Mouse (Mus musculus) adrenal gland (tissue): ENCODE measurements around the gene Glrx2.
"Not testable (repeated sequence)": the region's sequence is repeated elsewhere in the genome, so short reads cannot be mapped to it uniquely, and the experiment has no call there.

Source experiments
- intact Hi-C: fragments of 180-260 bp; cut with DNase I; formaldehyde crosslinking; loops from one replicate; pipeline ENCODE4 v1.15.1; 2025
- long read RNA-seq, 2 experiments: library from polyadenylated mRNA; unstranded; transcript quantifications; one replicate each; pipeline ENCODE4 v2.0.0; 2020; ENCODE audit warnings: borderline replicate concordance in 1 of 2; ENCODE audit not compliant: insufficient replicate concordance in 1 of 2

The Glrx2 gene
- long read RNA-seq, experiment 1, transcript Glrx2-210 (4 exons, 3,337 nt), result major isoform, 34 of 42 reads
- long read RNA-seq, experiment 1, partial matches to known transcripts, result 0 of 42 reads
- long read RNA-seq, experiment 1, other reads (novel, unspliced or antisense), result 4 of 42 reads
- long read RNA-seq, experiment 2, transcript Glrx2-210 (4 exons, 3,337 nt), result major isoform, 68 of 73 reads
- long read RNA-seq, experiment 2, partial matches to known transcripts, result 0 of 73 reads
- long read RNA-seq, experiment 2, other reads (novel, unspliced or antisense), result 3 of 73 reads

DNA sequence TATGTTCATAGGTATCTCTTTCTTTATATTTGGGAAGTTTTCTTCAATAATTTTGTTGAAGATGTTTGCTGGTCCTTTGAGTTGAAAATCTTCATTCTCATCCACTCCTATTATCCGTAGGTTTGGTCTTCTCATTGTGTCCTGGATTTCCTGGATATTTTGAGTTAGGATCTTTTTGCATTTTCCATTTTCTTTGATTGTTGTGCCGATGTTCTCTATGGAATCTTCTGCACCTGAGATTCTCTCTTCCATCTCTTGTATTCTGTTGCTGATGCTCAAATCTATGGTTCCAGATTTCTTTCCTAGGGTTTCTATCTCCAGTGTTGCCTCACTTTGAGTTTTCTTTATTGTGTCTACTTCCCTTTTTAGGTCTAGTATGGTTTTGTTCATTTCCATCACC is at the start of gene Glrx2:
Gene Glrx2, plus strand, starts transcription at position 301 of the 400 bp plus-strand sequence.
- intact Hi-C loops, result not testable (repeated sequence)

GRCm38 (mm10) chr1:143675734-143676361 is 40.3 kb upstream of the Glrx2 start:
- intact Hi-C loops, result no loop called here

DNA sequence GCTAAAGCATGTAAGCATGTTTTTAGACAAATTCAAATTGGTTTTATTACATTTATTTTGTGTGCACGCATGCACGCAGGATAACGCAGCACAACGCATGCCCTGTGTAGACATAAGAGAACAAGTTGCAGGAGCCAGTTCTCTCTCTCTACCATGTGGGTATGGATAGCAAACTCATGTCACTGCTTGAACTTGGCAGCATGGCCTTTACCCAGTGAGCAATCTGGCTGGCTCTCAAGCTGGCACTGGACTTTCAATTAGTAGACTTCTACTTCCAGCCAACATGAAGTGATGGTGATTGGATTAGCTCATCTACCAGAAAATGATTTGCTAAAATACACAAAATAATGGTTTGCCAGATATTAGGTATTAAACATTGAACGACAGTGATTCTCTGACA is 35.0 kb upstream of the Glrx2 start:
- intact Hi-C loops, result no loop called here

GRCm38 (mm10) chr1:143684849-143685248 is 31.3 kb upstream of the Glrx2 start:
- intact Hi-C loops, result no loop called here

DNA sequence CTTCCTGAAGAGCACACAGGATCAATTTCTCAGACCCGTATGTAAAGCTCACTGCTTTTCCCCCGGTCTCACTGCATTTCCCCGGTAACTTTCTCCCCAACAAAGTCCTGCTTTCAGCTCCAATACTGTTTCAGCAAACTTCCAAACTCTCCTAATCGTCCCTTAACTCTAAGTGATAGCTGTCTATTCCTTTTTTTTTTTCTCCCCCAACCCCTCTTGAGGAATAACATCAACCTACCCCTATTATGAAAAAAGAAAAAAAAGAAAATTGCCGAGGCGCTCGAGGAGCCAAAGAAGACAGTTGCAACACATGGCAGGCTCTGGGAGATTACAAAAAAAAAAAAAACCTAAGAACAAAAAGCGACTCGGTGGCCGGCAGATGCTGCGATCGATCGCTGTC is 14.4 kb upstream of the Glrx2 start:
- intact Hi-C loops, result loop anchor here (5.0 kb wide), 1 partner anchor 36 kb away; no protein-coding TSS in a partner anchor

DNA sequence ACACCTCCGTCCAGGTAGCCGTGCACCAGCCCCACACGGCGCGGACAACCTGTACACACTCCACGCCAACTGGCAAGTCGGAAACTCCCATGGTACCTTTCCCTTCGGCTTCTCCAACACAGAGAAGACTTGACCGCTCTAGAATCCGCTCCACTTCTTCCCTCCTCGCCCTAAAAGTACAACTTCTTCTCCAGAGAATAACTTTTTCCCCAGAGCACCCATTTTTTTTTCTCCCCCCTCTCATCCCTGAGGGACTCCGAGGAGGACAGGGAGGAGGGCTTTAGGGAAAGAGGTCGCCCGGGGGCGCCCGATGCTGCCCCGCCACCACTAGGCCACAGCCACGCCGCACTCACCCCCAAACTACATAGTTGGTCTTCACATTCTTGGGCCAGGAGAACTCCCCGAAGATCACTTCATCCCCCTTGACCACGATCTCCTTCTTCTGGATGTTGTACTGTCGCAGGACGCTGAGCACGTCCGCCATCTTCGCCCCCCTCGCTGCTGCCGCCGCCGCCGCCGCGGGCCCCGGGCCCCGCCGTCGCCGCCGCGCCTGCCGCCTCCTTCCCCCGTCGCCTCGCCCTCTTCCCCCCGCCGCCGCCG is 13.9 kb upstream of the Glrx2 start:
- intact Hi-C loops, result loop anchor here (5.0 kb wide), 1 partner anchor 35 kb away; no protein-coding TSS in a partner anchor

GRCm38 (mm10) chr1:143702741-143703262 is 13.3 kb upstream of the Glrx2 start, which contains the start of gene Cdc73:
Gene Cdc73 (minus strand): TSS chr1:143702893.
- intact Hi-C loops, result loop anchor here (5.0 kb wide), 1 partner anchor 34 kb away; no protein-coding TSS in a partner anchor

DNA sequence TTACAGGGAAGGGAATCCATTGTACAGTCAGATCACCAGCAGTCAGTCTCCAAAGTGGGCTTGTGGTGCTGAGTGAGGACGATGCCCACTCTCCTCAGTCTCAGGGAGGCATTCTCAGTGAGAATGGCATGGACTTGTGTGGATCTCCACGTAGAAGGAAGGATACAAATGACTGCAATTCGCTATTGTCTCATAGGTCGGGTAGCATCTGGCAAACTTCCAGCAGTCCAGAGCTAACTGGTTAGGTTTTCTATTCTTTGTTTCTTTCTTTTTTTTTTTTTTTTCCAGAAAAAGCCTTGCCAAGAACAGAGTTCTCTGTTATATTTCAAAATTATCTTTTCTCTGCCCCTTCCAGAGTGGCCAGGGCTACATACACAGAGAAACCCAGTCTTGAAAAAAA is 9.1 kb upstream of the Glrx2 start:
- intact Hi-C loops, result no loop called here

DNA sequence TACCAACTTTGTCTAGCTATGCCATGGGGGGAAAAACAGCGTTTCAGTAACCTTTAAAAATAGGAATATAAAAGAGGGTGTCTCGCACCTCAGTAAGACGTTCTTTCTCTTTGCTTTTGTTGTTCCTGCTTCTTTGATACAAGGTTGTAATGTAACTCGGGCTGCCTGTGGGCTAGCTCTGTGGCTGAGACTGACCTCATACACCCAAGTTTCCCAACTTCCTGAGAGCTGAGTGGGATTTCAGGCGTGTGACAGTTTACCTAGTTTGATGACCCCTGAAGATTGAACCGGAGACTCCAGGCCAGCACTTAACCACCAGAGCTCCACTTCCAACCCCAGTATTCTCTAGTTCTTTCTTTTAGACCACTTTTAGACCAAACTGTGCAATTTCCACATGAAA is 7.8 kb upstream of the Glrx2 start:
- intact Hi-C loops, result no loop called here

GRCm38 (mm10) chr1:143709966-143710626 is 6.0 kb upstream of the Glrx2 start:
- intact Hi-C loops, result no loop called here

DNA sequence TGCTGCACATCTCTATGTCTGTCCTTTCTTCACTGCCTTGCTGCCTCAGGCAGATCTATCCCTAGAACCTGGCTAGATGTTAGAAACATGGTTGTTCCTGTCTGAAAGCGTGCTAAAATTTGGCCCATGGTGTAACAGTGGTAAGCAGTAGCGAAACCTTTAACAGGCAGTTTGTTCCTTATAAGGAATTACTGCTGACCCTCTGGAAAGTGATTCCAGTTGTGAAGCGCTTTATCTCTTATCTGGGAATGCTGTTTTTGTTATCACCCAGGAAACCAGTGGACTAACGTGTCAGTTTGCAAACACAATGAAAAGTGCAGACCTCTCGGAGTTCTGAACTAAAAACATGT is 5.5 kb upstream of the Glrx2 start:
- intact Hi-C loops, result no loop called here

- intact Hi-C loops, result no loop called here
These were observed 8.4 kb downstream of the Glrx2 start for GRCm38 (mm10) chr1:143724456-143725064.

GRCm38 (mm10) chr1:143727701-143728445 is 11.7 kb downstream of the Glrx2 start:
- intact Hi-C loops, result no loop called here

DNA sequence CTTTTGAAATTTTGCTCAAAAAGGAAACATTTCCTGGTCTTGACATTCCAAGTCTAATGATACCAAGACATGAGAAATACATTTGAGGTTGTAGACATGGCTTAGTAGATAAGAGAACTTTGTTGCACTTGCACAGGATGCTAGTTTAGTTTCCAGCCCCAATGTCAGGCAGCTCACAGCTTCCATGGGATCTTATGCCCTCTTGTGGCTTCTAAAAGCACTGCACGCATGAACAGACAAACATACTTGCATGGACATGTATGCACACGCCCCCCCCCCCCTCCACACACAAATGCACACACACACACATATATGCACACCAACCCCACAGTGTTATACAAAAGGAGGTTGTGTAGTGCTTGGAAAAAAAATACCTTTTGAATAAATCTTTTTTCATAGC is 14.8 kb downstream of the Glrx2 start:
- intact Hi-C loops, result no loop called here

GRCm38 (mm10) chr1:143731691-143732090 is 15.6 kb downstream of the Glrx2 start:
- intact Hi-C loops, result no loop called here

DNA sequence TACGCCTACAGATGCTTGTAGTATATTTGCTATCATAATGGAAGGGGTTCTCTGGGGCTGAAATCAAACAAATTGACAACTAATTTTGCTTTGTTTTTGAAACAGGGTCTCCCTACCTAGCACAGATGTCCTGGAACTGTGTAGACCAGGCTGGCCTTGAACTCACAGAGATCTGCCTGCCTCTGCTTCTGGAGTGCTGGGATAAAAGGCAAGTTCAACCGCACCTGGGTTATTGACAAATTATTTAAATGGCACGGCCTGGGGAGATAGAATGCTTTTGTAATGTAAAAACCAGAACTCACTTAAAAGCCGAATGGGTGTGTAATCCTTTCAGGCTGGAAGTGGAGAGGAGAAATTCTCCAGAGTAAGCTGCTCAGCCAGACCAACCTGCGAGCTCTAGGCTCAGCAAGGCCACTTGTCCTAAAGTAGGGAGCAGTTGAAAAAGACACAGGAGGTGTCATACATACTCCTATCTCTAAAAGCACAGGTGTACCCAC is 17.8 kb downstream of the Glrx2 start:
- intact Hi-C loops, result no loop called here

DNA sequence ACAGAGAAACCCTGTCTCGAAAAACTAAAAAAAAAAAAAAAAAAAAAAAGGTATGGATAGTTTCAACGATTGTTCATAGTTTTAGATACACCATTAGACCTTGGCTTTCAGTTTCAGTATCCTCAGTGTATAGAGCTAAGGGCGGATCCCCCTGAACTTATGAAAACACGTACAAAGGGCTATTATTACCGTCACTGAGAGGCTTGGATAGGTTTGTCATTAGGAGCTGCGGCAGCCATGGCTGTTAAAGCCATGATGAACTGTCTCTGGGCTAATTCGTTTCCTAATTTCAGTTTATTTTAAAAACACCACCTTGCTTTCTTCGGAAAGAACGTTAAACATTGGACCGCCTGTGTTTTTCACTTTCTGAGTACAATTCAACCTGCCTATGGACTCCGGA is 22.7 kb downstream of the Glrx2 start:
- intact Hi-C loops, result loop anchor here (5.0 kb wide), 1 partner anchor 37 kb away; the partner anchor contains the start of gene Cdc73

DNA sequence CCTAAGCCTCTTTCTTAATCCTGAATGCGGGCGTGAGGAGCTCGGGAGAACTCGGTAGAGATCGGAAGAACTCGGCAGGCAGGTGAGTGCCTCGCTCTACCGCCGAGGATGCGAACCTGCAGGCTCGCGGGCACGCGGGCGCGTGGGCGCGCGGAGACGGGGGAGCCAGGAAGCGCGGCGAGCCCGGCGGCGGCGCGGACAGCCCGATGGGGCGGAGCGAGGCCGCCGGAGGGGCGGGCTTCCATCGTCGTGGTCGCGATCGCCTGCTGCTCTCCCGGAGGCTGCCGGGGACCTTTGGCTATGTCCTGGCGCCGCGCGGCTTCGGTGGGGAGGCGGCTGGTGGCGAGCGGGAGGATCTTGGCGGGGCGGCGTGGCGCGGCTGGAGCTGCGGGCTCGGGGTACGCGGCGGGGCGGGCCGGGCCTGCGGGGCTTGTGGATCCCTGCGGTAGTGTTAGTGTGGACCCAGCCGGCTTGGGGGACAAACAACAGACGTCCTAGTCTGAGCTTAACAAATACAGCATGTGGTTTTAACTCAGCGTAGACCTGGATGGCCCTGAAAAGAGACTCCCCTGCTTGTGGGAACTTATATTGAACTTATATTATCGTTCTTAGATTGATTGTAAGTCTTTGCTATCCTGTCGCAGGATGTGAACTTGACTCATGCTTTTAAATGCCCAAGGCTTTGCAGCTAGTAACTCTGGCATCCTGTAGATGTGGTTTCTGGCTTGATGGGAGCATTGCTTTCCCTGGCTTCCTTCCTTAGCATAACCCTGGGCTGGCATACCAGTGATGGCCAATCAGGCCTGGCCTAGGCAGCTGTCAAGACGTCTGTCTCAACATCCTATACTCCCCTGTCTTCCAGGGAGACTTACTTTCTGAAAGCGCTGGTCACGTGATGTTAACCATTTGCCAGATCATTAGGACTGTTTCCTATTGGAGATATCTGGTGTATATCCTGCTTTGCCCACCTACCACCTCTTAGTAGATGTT is 23.5 kb downstream of the Glrx2 start:
- intact Hi-C loops, result loop anchor here (5.0 kb wide), 1 partner anchor 37 kb away; the partner anchor contains the start of gene Cdc73

- intact Hi-C loops, result no loop called here
These were observed 24.4 kb downstream of the Glrx2 start for GRCm38 (mm10) chr1:143740581-143740980.
